Mouse (Mus musculus) stomach, postnatal 0 days (tissue): ENCODE data around the gene Ubc. TPM values are rescaled to one million over a fixed set of nuclear protein-coding genes. Genes with fewer than 3 reads are reported as not detected.

Experiments
- ATAC-seq: fragments of 200-750 bp; cut with Nextera tagmentation; 2 replicates; pipeline ENCODE4 v1.8.0; 2017; ENCODE audit not compliant: low FRiP score, low TSS enrichment
- DNase-seq: peaks from one replicate; pipeline ENCODE4 v3.0.0-alpha.2; 2016; ENCODE audit warnings: low spot score
- H3K27ac ChIP-seq: fragments of 300-500 bp; sonication (generic); replicated peaks from 2 replicates; pipeline ENCODE4 v1.5.1; 2014; ENCODE audit warnings: mild to moderate bottlenecking, control low read depth
- H3K27me3 ChIP-seq: fragments of 300-500 bp; sonication (generic); 2 replicates; pipeline ENCODE4 v1.6.1; 2014; ENCODE audit warnings: low read length; ENCODE audit not compliant: control insufficient read depth, insufficient read depth
- H3K36me3 ChIP-seq: fragments of 300-500 bp; sonication (generic); 2 replicates; pipeline ENCODE4 v1.6.1; 2014; ENCODE audit warnings: low read length, mixed read lengths; ENCODE audit not compliant: control insufficient read depth, insufficient read depth
- H3K4me1 ChIP-seq: fragments of 300-500 bp; sonication (generic); replicated peaks from 2 replicates; pipeline ENCODE4 v1.6.1; 2014; ENCODE audit warnings: antibody characterized with exemption; ENCODE audit not compliant: control insufficient read depth, insufficient read depth
- H3K4me2 ChIP-seq: fragments of 300-500 bp; sonication (generic); replicated peaks from 2 replicates; pipeline ENCODE4 v1.6.1; 2014; ENCODE audit warnings: low read depth, mild to moderate bottlenecking, control low read depth, moderate library complexity
- H3K4me3 ChIP-seq: fragments of 300-500 bp; sonication (generic); 2 replicates; pipeline ENCODE4 v1.5.1; 2014; ENCODE audit warnings: low read depth, low read length, control low read depth
- H3K9ac ChIP-seq: fragments of 300-500 bp; sonication (generic); 2 replicates; pipeline ENCODE4 v1.6.1; 2014; ENCODE audit warnings: mild to moderate bottlenecking, low read length, control low read depth, mixed read lengths
- H3K9me3 ChIP-seq: fragments of 300-500 bp; sonication (generic); 2 replicates; pipeline ENCODE4 v1.6.1; 2016; ENCODE audit warnings: low read length; ENCODE audit not compliant: control insufficient read depth
- CTCF ChIP-seq: IDR thresholded peaks from 2 replicates; pipeline ENCODE4 v1.5.1; 2016; ENCODE audit warnings: antibody characterized with exemption, low read depth, mild to moderate bottlenecking, moderate library complexity
- EP300 ChIP-seq: optimal IDR thresholded peaks from 2 replicates; pipeline ENCODE3; 2016; ENCODE audit warnings: antibody characterized with exemption
- WGBS: fragments of 180-500 bp; shearing (Covaris S2); extraction: QIAGEN DNeasy Blood & Tissue Kit; methylation state at CpG from one replicate; pipeline ENCODE4 v1.1.7; 2014; 5-methylcytosine and 5-hydroxymethylcytosine counted together
- polyA plus RNA-seq: library from polyadenylated mRNA; unstranded; fragments of >200 nt; fragmentation: Nextera tagmentation; extraction: Ambion mirVana; gene quantifications from 2 replicates; pipeline ENCODE4 v1.2.1, GENCODE M21; 2015

Ubc gene
- polyA plus RNA-seq, 1 experiment from 2014 or later, result 549 TPM

- no peaks in the 10 kb centered on the region for H3K27me3 ChIP-seq
- no peak overlapping the region for H3K27ac ChIP-seq
- no peaks in the 10 kb centered on the region for H3K9me3 ChIP-seq
- H3K4me3 ChIP-seq, result no peak overlapping the region
- 59% methylated on average over 5 of the region's 5 CpGs for WGBS
- H3K4me2 ChIP-seq, result no peak overlapping the region
- peak; percentile 77 for TF ChIP-seq CTCF
- TF ChIP-seq EP300, result no peak
- H3K36me3 ChIP-seq, result peaks cover 13% of the 10 kb centered on the region; the same call in 1 of the 2 replicates
- no peak for ATAC-seq
- H3K9ac ChIP-seq, result no peak overlapping the region
- H3K4me1 ChIP-seq, result no peaks in the 10 kb centered on the region
- peak; percentile 72 for DNase-seq
Measured at GRCm38 (mm10) chr5:125411972-125412530, 22.0 kb upstream of the Ubc start.

- Histone ChIP-seq H3K9ac (no peak overlapping the region), H3K4me1 (no peaks in the 10 kb centered on the region), H3K36me3 (no peaks in the 10 kb centered on the region), H3K27me3 (no peaks in the 10 kb centered on the region), H3K4me3 (peak overlapping the region; percentile 29), H3K27ac (no peak overlapping the region; the same call in 1 of the 2 replicates), H3K4me2 (peak overlapping the region; percentile 47), H3K9me3 (no peaks in the 10 kb centered on the region)
- DNase-seq (peak; percentile 54), ATAC-seq (no peak)
- TF ChIP-seq CTCF (no peak), EP300 (no peak)
- 14% methylated on average over 20 of the region's 20 CpGs for WGBS
Measured at GRCm38 (mm10) chr5:125409348-125410090, 19.5 kb upstream of the Ubc start.

DNA sequence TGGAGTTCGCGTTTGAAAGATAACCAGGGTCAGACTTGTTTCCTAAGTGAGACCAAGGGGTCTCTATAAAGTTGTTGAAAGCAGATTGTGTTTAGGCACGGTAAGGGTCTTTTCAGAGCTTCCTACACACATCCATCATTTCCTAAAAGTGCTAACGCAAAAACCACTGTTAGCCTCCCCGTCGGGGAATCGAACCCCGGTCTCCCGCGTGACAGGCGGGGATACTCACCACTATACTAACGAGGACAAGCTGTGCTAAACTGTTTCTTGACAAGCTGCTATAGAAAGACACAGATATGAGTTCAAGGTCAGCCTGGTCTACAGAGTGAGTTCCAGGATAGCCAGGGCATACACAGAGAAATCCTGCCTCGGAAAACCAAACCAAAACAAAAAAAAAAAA lies 18.8 kb upstream of the Ubc start:
- ATAC-seq (peak; percentile 39), DNase-seq (peak; percentile 81)
- Histone ChIP-seq H3K27ac (no peak overlapping the region; the same call in 1 of the 2 replicates), H3K27me3 (no peaks in the 10 kb centered on the region), H3K36me3 (no peaks in the 10 kb centered on the region), H3K4me1 (no peaks in the 10 kb centered on the region), H3K4me3 (peak overlapping the region; percentile 29), H3K4me2 (peak overlapping the region; percentile 47), H3K9me3 (no peaks in the 10 kb centered on the region), H3K9ac (no peak overlapping the region)
- WGBS, result 2% methylated on average over 13 of the region's 13 CpGs
- no peak for TF ChIP-seq CTCF
- TF ChIP-seq EP300, result no peak

GRCm38 (mm10) chr5:125407910-125408575 lies 18.0 kb upstream of the Ubc start:
- H3K27ac ChIP-seq, result no peak overlapping the region
- TF ChIP-seq EP300 (no peak), CTCF (no peak)
- ATAC-seq, result no peak
- no peak overlapping the region for H3K9ac ChIP-seq
- 72% methylated on average over 14 of the region's 14 CpGs for WGBS
- no peaks in the 10 kb centered on the region for H3K27me3 ChIP-seq
- no peaks in the 10 kb centered on the region for H3K4me1 ChIP-seq
- H3K36me3 ChIP-seq, result no peaks in the 10 kb centered on the region
- H3K4me2 ChIP-seq, result no peak overlapping the region
- H3K9me3 ChIP-seq, result no peaks in the 10 kb centered on the region
- H3K4me3 ChIP-seq, result no peak overlapping the region
- DNase-seq, result no peak

GRCm38 (mm10) chr5:125407020-125407830 lies 17.2 kb upstream of the Ubc start:
- ATAC-seq (no peak), DNase-seq (no peak)
- Histone ChIP-seq H3K27ac (peak overlapping the region; percentile 96), H3K4me1 (no peaks in the 10 kb centered on the region), H3K9ac (peak overlapping the region; percentile 70; the same call in 1 of the 2 replicates), H3K27me3 (no peaks in the 10 kb centered on the region), H3K36me3 (no peaks in the 10 kb centered on the region), H3K4me2 (peak overlapping the region; percentile 76), H3K4me3 (peak overlapping the region; percentile 59), H3K9me3 (no peaks in the 10 kb centered on the region)
- TF ChIP-seq EP300, result no peak
- TF ChIP-seq CTCF, result no peak
- WGBS, result 56% methylated on average over 13 of the region's 13 CpGs
